Mouse (Mus musculus) ES-E14 (cell line): Measurements from ENCODE around the gene Hoxa5. TPM values are rescaled to one million over a fixed set of nuclear protein-coding genes. Genes with fewer than 3 reads are reported as not detected.

Source experiments
- DNase-seq: peaks from one replicate; pipeline ENCODE4 v3.0.0-alpha.2; 2013; ENCODE audit warnings: low read depth, low spot score
- H3K27ac ChIP-seq: 2 replicates; pipeline ENCODE4 v1.5.1; 2012; ENCODE audit warnings: low read depth, mild to moderate bottlenecking, low read length, moderate library complexity, mixed read lengths; ENCODE audit not compliant: poor library complexity, insufficient read depth, severe bottlenecking
- H3K36me3 ChIP-seq: 2 replicates; pipeline ENCODE4 v1.6.1; 2012; ENCODE audit warnings: mild to moderate bottlenecking, low read length, moderate library complexity, mixed read lengths; ENCODE audit not compliant: control insufficient read depth, poor library complexity, insufficient read depth, severe bottlenecking
- H3K4me1 ChIP-seq, 2 experiments: fragments of 150-350 bp in 1 of 2; sonication (generic) in 1 of 2; 2 replicates each; pipeline ENCODE4 v1.6.1; 2012; ENCODE audit warnings: low read length in 2 of 2, mild to moderate bottlenecking in 1 of 2, mixed read lengths in 1 of 2; ENCODE audit not compliant: control insufficient read depth in 2 of 2, insufficient read depth in 2 of 2, poor library complexity in 1 of 2
- H3K4me3 ChIP-seq, 2 experiments: fragments of 150-350 bp in 1 of 2; sonication (generic) in 1 of 2; 2 replicates each; pipeline ENCODE4 v1.5.1; 2012; ENCODE audit warnings: low read length in 2 of 2, low read depth in 1 of 2, mild to moderate bottlenecking in 1 of 2, mixed read lengths in 1 of 2; ENCODE audit not compliant: insufficient read depth in 1 of 2, poor library complexity in 1 of 2, severe bottlenecking in 1 of 2
- H3K9ac ChIP-seq: 2 replicates; pipeline ENCODE4 v1.6.1; 2012; ENCODE audit warnings: low read depth, mild to moderate bottlenecking, low read length, mixed read lengths; ENCODE audit not compliant: poor library complexity, insufficient read depth, severe bottlenecking
- H3K9me3 ChIP-seq: fragments of 150-350 bp; sonication (generic); 2 replicates; pipeline ENCODE4 v1.6.1; 2012; ENCODE audit warnings: low read depth, mild to moderate bottlenecking, low read length; ENCODE audit not compliant: control insufficient read depth, insufficient read depth
- CHD2 ChIP-seq: IDR thresholded peaks from 2 replicates; pipeline ENCODE4 v1.6.1; 2014; ENCODE audit warnings: mild to moderate bottlenecking, low read depth, low read length, inconsistent platforms
- HCFC1 ChIP-seq: IDR thresholded peaks from 2 replicates; pipeline ENCODE4 v1.6.1; 2012; ENCODE audit warnings: low read length, inconsistent platforms, borderline replicate concordance; ENCODE audit not compliant: insufficient read depth
- MAFK ChIP-seq: IDR thresholded peaks from 2 replicates; pipeline ENCODE4 v1.6.1; 2014; ENCODE audit warnings: mild to moderate bottlenecking, low read depth, low read length, inconsistent platforms; ENCODE audit not compliant: insufficient read depth
- ZC3H11A ChIP-seq: IDR thresholded peaks from 2 replicates; pipeline ENCODE4 v1.6.1; 2012; ENCODE audit warnings: low read depth, mild to moderate bottlenecking, inconsistent platforms, low read length, borderline replicate concordance
- ZNF384 ChIP-seq: IDR thresholded peaks from 2 replicates; pipeline ENCODE4 v1.6.1; 2012; ENCODE audit warnings: low read depth, low read length, inconsistent platforms
- in situ Hi-C, 2 experiments: fragments of 600-800 bp; cut with MboI; formaldehyde crosslinking; loops; one replicate each; pipeline ENCODE4 v1.15.1; 2025; ENCODE audit warnings: low sequenced_read_pairs in 2 of 2, inconsistent platforms in 1 of 2; ENCODE audit not compliant: unreplicated experiment in 2 of 2
- total RNA-seq: library from RNA; depleted of rRNA; stranded (reverse); fragments of 300-350 nt; gene quantifications from 2 replicates; pipeline ENCODE4 v1.2.3, GENCODE M21; 2012

Hoxa5 gene
- total RNA-seq, 1 experiment = 0.49 TPM

GRCm38 (mm10) chr6:52221993-52222685 lies 17.8 kb upstream of the Hoxa5 start:
- no peak for DNase-seq
- H3K9ac ChIP-seq = no peak overlapping the region
- H3K27ac ChIP-seq = no peak overlapping the region
- in situ Hi-C loops = loop anchor here (10.0 to 25.0 kb wide), 4 partner anchors 57 to 1047 kb away; partner anchors contain the start of gene Hoxa2 (in 2 of the 2)
- TF ChIP-seq MAFK (no peak), CHD2 (no peak), ZNF384 (no peak), HCFC1 (no peak), ZC3H11A (no peak)
- H3K36me3 ChIP-seq = no peaks in the 10 kb centered on the region
- peak overlapping the region in 1 of 2 experiments; percentile 32; a peak in 1 of 4 replicates for H3K4me3 ChIP-seq
- H3K4me1 ChIP-seq = peaks cover 0 to 7% of the 10 kb centered on the region in 2 experiments; a peak in 1 of 4 replicates
- H3K9me3 ChIP-seq = no peaks in the 10 kb centered on the region

- in situ Hi-C loops = loop anchor here (10.0 to 25.0 kb wide), 4 partner anchors 57 to 1047 kb away; partner anchors contain the start of gene Hoxa2 (in 2 of the 2)
- Histone ChIP-seq H3K4me1 (peaks cover 0 to 8% of the 10 kb centered on the region in 2 experiments; a peak in 1 of 4 replicates), H3K27ac (no peak within 1 kb of the TSS)
Measured at GRCm38 (mm10) chr6:52221337-52221992, 17.1 kb upstream of the Hoxa5 start, which contains the start of gene Hoxa7. Gene Hoxa7 (minus strand): TSS chr6:52221854.

DNA sequence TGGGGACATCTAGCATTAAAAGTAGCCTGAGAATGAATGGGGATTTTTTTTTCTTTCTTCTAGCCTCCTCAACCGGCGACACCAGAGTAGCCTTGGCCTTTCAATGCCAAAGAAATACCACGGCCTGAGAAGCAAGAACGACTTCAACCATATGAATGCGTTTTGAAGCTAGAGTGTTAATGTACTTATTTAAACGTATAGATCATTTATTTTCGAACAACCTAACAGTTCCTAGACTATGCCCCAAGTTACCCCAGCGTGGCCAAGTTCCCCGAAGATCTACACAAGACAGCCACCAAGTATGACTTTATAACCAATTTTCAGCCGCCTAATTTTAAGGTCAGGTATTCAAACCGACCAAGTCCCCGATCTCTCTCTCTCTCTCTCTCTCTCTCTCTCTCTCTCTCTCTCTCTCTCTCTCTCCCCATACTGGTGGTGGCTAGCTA lies 16.5 kb upstream of the Hoxa5 start:
- Histone ChIP-seq H3K4me3 (peak overlapping the region in 1 of 2 experiments; percentile 66; a peak in 1 of 4 replicates), H3K9me3 (no peaks in the 10 kb centered on the region), H3K36me3 (no peaks in the 10 kb centered on the region), H3K4me1 (peaks cover 0 to 8% of the 10 kb centered on the region in 2 experiments; a peak in 1 of 4 replicates), H3K9ac (no peak overlapping the region), H3K27ac (no peak overlapping the region)
- TF ChIP-seq CHD2 (no peak), ZC3H11A (no peak), MAFK (no peak), ZNF384 (no peak), HCFC1 (no peak)
- no peak for DNase-seq
- in situ Hi-C loops = loop anchor here (10.0 to 25.0 kb wide), 4 partner anchors 56 to 1046 kb away; partner anchors contain the start of gene Hoxa2 (in 2 of the 2)

More at GRCm38 (mm10) chr6:52221337-52221992, 17.1 kb upstream of the Hoxa5 start, which contains the start of gene Hoxa7:
- H3K9ac ChIP-seq = peak within 1 kb of the TSS; percentile 63
- TF ChIP-seq ZNF384 (no peak), ZC3H11A (peak; percentile 92)
- DNase-seq = no peak
- H3K4me3 ChIP-seq = peak within 1 kb of the TSS; percentile 51 to 66
- no peaks in the 10 kb centered on the region for H3K36me3 ChIP-seq
- H3K9me3 ChIP-seq = no peaks in the 10 kb centered on the region

GRCm38 (mm10) chr6:52220003-52220864 lies 15.8 kb upstream of the Hoxa5 start:
- in situ Hi-C loops = loop anchor here (10.0 to 25.0 kb wide), 4 partner anchors 55 to 1045 kb away; partner anchors contain the start of gene Hoxa2 (in 2 of the 2)
- Histone ChIP-seq H3K9me3 (no peaks in the 10 kb centered on the region), H3K9ac (no peak overlapping the region), H3K36me3 (no peaks in the 10 kb centered on the region), H3K4me1 (peaks cover 0 to 8% of the 10 kb centered on the region in 2 experiments; a peak in 1 of 4 replicates), H3K4me3 (no peak overlapping the region), H3K27ac (no peak overlapping the region)
- no peak for DNase-seq
- no peak for TF ChIP-seq ZNF384
- TF ChIP-seq ZC3H11A = no peak
- no peak for TF ChIP-seq MAFK
- TF ChIP-seq CHD2 = no peak
- no peak for TF ChIP-seq HCFC1
